In genomic region chr4:44322124-44322523, GRCm38 (mm10) we compare ENCODE assay signal across 17 mouse cellular contexts.
"Had no signal": no experiment of that assay in that cellular context is flagged by ENCODE, and none has a peak within 500 bp of the region (broad histone marks: within the 10 kb centered on the region; RNA-seq: fewer than 3 reads in every experiment).

No protein-coding gene starts in this region.

- H3K4me3 ChIP-seq: layer of hippocampus, adult 2 months; midbrain, embryonic 12.5 days; midbrain, embryonic 15.5 days; myocyte; neural tube, embryonic 13.5 days; stomach, embryonic 15.5 days had no signal

- H3K9me3 ChIP-seq: midbrain, embryonic 12.5 days; midbrain, embryonic 15.5 days; neural tube, embryonic 13.5 days; stomach, embryonic 15.5 days had no signal

- H3K36me3 ChIP-seq: midbrain, embryonic 15.5 days; neural tube, embryonic 13.5 days had no signal

- H3K4me1 ChIP-seq: midbrain, embryonic 12.5 days; midbrain, embryonic 15.5 days; neural tube, embryonic 13.5 days; stomach, embryonic 15.5 days had no signal

- H3K27me3 ChIP-seq: midbrain, embryonic 12.5 days; midbrain, embryonic 15.5 days; neural tube, embryonic 13.5 days; stomach, embryonic 15.5 days had no signal

- DNase-seq: kidney, adult 18-20 months; kidney, postnatal 25 days; liver, postnatal 0 days; lung, embryonic 14.5 days; lung, postnatal 36 days; retina, postnatal 1 day; spleen, adult 18-20 months; thymus, postnatal 25 days had no signal

- ATAC-seq: inflammation-experienced regulatory T-cells, adult 6 months; intestine, embryonic 16.5 days; liver, postnatal 0 days; lung, postnatal 0 days; midbrain, embryonic 15.5 days had no signal
